Mouse (Mus musculus): Measurements from ENCODE around the gene Pik3r6. TPM values are rescaled to one million over a fixed set of nuclear protein-coding genes. Genes with fewer than 3 reads are reported as not detected.

Gene Pik3r6
- polyA plus RNA-seq, 1 experiment from 2014 or later: 2.0 TPM

DNA sequence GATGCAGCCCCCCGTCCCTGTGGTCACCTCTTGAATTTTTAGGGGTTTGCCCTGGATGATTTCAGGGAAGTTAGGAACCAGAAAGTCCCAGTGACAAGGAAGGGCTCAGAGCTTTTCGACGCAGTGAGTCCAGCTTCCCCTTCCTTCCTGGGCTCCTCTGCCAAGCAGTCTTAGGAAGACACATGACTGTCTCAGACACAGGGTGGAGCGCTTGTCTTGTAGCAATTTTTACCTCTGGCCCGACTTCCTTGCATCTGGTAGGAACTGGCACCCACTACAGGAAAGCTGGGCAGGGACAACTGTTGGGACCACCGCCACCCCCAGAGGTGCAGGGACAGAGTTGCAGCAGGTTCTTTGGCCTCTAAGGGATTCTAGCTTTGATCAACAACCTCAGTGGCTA lies 28.2 kb upstream of the Pik3r6 start:
- H3K9me3 ChIP-seq: no peaks in the 10 kb centered on the region
- H3K9ac ChIP-seq: no peak overlapping the region
- H3K4me1 ChIP-seq: no peaks in the 10 kb centered on the region
- H3K27me3 ChIP-seq: peaks cover 3% of the 10 kb centered on the region; the same call in 1 of the 2 replicates
- H3K36me3 ChIP-seq: no peaks in the 10 kb centered on the region
- ATAC-seq (ENCODE audit: low FRiP score, low read depth): no peak
- 85% methylated on average over 6 of the region's 6 CpGs for WGBS
- no peak overlapping the region for H3K27ac ChIP-seq
- H3K4me3 ChIP-seq: no peak overlapping the region
- H3K4me2 ChIP-seq (replicated peaks): no peak overlapping the region

DNA sequence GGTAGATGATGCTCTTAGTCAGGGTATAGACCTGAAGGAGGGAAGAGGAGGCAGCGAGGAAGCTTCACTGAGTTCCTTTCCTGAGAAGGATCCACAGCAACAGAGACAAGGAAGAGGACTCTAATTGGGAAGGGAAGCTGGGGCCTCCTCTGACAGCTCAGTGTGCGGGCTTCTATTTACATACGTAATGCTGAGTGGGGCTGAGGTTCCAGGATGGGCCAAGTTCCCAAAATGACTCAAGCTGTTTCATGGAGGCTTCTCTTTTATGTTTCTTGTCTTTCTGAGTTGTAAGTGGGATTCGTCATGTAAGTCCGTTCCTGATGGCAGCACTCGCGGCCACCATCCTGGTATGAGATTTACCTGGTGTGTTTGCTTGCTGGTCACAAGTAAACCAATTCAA lies 27.1 kb upstream of the Pik3r6 start:
- Histone ChIP-seq H3K27me3 (peaks cover 3% of the 10 kb centered on the region; the same call in 1 of the 2 replicates), H3K4me3 (no peak overlapping the region), H3K9ac (no peak overlapping the region), H3K36me3 (no peaks in the 10 kb centered on the region), H3K9me3 (0 out of 2 replicates have a peak, but pooled peaks cover 4% of the 10 kb centered on the region), H3K4me2 (replicated peaks) (no peak overlapping the region), H3K27ac (no peak overlapping the region), H3K4me1 (no peaks in the 10 kb centered on the region)
- WGBS: 90% methylated on average over 7 of the region's 7 CpGs
- no peak for ATAC-seq (ENCODE audit: low FRiP score, low read depth)

DNA sequence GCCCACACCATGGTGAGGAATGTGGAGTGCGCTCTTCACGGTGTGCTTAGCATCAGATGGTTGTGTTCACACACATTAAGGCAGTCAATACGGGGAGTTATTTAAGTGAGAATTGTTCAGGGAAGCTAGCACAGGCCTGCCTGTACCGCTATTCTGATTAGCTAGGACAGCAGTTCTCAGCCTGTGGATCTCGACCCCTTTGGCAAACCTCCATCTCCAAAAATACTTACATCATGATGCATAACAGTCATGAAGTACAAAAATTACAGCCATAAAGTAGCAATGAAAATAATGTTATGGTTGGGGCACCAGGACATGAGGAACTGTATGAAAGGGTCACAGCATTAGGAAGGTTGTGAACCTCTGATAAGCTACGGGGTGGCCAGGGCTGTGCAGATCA lies 25.2 kb upstream of the Pik3r6 start:
- H3K9me3 ChIP-seq: 0 out of 2 replicates have a peak, but pooled peaks cover 4% of the 10 kb centered on the region
- H3K9ac ChIP-seq: no peak overlapping the region
- no peak for ATAC-seq (ENCODE audit: low FRiP score, low read depth)
- H3K27me3 ChIP-seq: peaks cover 3% of the 10 kb centered on the region; the same call in 1 of the 2 replicates
- no peak overlapping the region for H3K27ac ChIP-seq
- no peak overlapping the region for H3K4me3 ChIP-seq
- WGBS: 82% methylated on average over 6 of the region's 6 CpGs
- H3K36me3 ChIP-seq: no peaks in the 10 kb centered on the region
- no peaks in the 10 kb centered on the region for H3K4me1 ChIP-seq
- H3K4me2 ChIP-seq (replicated peaks): no peak overlapping the region

DNA sequence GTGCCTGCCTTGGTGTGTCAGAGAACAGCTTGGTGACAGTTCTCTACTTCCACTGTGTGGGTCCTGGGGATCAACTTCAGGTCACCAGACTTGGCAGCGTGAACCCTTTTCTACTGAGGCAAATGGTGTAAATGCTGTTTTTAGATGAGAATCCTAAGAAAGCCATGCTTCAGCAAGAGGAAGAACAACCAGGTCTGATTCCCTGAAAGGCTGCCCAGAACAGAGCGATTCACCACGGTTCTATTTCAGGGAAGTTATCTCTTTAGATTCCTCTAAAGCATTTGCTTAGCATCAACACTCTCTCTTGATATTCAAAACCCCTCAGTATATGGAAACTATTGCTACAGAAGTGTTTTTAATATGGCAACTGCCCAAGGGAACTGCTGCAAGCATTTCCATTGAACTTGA lies 24.2 kb upstream of the Pik3r6 start:
- Histone ChIP-seq H3K4me2 (replicated peaks) (no peak overlapping the region), H3K27me3 (no peaks in the 10 kb centered on the region), H3K9ac (no peak overlapping the region), H3K4me3 (no peak overlapping the region), H3K36me3 (no peaks in the 10 kb centered on the region), H3K27ac (no peak overlapping the region), H3K9me3 (0 out of 2 replicates have a peak, but pooled peaks cover 4% of the 10 kb centered on the region), H3K4me1 (no peaks in the 10 kb centered on the region)
- 81% methylated on average over 3 of the region's 3 CpGs for WGBS
- ATAC-seq (ENCODE audit: low FRiP score, low read depth): no peak

DNA sequence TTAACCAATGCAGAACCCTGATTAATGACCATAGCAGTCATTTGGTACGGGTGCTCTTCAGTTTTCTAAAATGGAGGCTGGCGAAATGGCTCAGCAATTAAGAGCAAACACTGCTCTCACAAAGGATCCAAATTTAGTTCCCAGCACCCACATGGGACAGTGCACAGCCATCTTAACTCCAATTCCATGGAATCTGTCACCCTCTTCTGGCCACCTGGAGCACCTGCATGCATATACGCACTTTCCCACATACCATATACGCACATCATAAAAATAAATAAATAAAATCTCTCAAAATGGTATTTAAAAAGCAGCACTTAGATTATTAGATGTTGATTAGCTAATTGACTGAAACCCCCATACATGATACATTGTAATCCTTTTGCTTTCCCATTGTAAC lies 22.2 kb upstream of the Pik3r6 start:
- ATAC-seq (ENCODE audit: low FRiP score, low read depth): no peak
- H3K4me2 ChIP-seq (replicated peaks): no peak overlapping the region
- no peak overlapping the region for H3K4me3 ChIP-seq
- no peaks in the 10 kb centered on the region for H3K36me3 ChIP-seq
- no peaks in the 10 kb centered on the region for H3K27me3 ChIP-seq
- no peak overlapping the region for H3K27ac ChIP-seq
- 91% methylated on average over 4 of the region's 4 CpGs for WGBS
- 0 out of 2 replicates have a peak, but pooled peaks cover 4% of the 10 kb centered on the region for H3K9me3 ChIP-seq
- no peak overlapping the region for H3K9ac ChIP-seq
- H3K4me1 ChIP-seq: no peaks in the 10 kb centered on the region

DNA sequence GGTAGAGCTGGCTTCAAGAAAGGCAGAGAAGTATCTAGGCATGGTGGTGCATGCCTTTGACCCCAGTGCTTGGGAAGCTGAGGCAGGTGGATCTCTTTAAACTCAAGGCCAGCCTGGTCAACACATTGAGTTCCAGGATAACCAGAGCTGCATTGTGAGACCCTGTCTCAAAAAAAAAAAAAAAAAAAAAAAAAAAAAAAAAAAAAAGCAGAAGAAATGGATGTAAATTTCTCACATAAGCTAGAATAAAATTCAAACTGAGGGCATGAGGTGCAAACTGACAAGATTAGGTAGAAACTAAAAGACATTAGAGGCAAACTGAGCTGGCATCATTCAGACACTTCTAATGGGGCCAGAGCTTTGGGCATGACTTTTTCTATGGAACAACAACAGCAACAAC lies 20.8 kb upstream of the Pik3r6 start:
- H3K9me3 ChIP-seq: 0 out of 2 replicates have a peak, but pooled peaks cover 4% of the 10 kb centered on the region
- no peak overlapping the region for H3K4me2 ChIP-seq (replicated peaks)
- no peak for ATAC-seq (ENCODE audit: low FRiP score, low read depth)
- H3K4me1 ChIP-seq: no peaks in the 10 kb centered on the region
- H3K27me3 ChIP-seq: no peaks in the 10 kb centered on the region
- H3K27ac ChIP-seq: no peak overlapping the region
- no peak overlapping the region for H3K4me3 ChIP-seq
- no peaks in the 10 kb centered on the region for H3K36me3 ChIP-seq
- H3K9ac ChIP-seq: no peak overlapping the region

DNA sequence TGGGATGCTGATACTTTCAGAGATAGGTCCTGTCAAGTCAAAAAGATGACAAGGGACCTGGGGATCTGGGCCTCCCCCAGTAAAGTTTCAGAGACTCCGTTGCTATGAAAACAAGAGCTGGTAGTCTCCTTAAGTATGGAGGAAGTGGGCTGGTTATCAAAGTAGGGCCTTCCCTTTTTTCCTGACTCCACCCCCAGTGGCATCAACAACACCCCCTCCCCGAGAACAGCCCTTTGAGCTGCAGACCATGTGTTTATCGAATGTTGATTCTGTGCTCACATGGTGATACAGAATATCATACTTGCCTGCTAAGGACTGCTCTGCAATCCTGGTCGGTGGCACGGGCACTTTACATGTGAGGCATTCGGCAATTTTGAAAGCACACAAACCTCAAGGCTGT lies 19.6 kb upstream of the Pik3r6 start:
- H3K9ac ChIP-seq: no peak overlapping the region
- no peak overlapping the region for H3K27ac ChIP-seq
- no peaks in the 10 kb centered on the region for H3K4me1 ChIP-seq
- no peak overlapping the region for H3K4me3 ChIP-seq
- no peaks in the 10 kb centered on the region for H3K36me3 ChIP-seq
- no peaks in the 10 kb centered on the region for H3K27me3 ChIP-seq
- 71% methylated on average over 6 of the region's 6 CpGs for WGBS
- H3K9me3 ChIP-seq: 0 out of 2 replicates have a peak, but pooled peaks cover 4% of the 10 kb centered on the region
- H3K4me2 ChIP-seq (replicated peaks): no peak overlapping the region
- no peak for ATAC-seq (ENCODE audit: low FRiP score, low read depth)

DNA sequence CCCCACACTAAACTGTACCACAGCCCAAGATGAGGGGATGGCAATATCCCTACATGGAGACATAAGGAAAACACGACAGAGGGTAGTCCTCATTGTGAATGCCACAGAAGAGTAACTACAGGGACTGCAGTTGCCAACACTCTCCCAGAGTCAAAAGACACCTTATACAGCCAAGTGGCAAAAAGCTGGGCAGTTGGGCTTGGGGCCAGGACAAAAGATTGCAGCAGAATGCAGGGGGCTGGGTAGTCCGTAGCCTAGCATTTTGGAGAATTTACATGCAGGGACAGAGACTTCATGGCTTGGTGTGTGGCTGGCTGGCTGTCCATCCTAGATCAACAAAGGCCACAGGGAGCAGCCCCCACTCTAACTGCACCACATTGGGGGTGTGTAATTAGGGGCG lies 18.4 kb upstream of the Pik3r6 start:
- Histone ChIP-seq H3K4me1 (peaks cover 3% of the 10 kb centered on the region; the same call in 1 of the 2 replicates), H3K9me3 (0 out of 2 replicates have a peak, but pooled peaks cover 4% of the 10 kb centered on the region), H3K27ac (no peak overlapping the region), H3K27me3 (no peaks in the 10 kb centered on the region), H3K9ac (no peak overlapping the region), H3K36me3 (no peaks in the 10 kb centered on the region), H3K4me3 (no peak overlapping the region), H3K4me2 (replicated peaks) (no peak overlapping the region)
- 75% methylated on average over 3 of the region's 3 CpGs for WGBS
- ATAC-seq (ENCODE audit: low FRiP score, low read depth): no peak

DNA sequence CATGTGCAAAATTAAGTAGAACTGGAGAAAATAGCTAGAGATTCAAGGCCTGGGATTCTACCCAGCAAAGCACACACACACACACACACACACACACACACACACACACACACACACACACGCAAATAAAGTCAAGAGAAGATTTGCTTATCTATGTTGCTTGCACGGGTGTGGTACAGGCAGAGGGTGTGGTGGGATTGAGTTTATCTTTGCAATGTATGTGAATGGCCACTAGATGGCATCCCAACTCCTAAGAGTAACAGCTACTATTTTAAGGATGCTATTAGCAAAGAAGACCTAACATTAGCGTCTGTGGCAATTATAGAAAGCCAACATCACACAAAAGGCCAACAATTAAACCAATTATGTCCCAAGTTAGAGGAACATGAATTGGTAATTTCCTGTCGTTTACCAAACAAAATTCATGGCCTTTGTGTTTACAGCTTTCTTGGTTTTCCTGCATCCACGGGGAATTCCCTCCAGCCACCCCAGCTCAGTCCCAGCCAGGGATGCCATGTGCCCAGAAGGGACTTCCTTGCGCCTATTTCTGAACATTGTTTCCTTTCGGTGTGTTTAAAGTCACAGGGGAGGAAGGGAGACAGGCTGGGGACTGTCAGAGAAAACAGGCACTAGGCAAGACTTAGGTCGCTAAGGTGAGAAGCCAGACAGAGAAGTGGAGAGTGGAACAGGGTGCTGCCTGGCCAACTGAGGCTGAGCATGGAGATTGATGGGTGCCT lies 17.4 kb upstream of the Pik3r6 start:
- Histone ChIP-seq H3K9me3 (0 out of 2 replicates have a peak, but pooled peaks cover 3% of the 10 kb centered on the region), H3K36me3 (no peaks in the 10 kb centered on the region), H3K27me3 (no peaks in the 10 kb centered on the region), H3K9ac (no peak overlapping the region), H3K27ac (no peak overlapping the region), H3K4me3 (no peak overlapping the region), H3K4me2 (replicated peaks) (no peak overlapping the region), H3K4me1 (peaks cover 4% of the 10 kb centered on the region; the same call in 1 of the 2 replicates)
- no peak for ATAC-seq (ENCODE audit: low FRiP score, low read depth)
- 32% methylated on average over 8 of the region's 8 CpGs for whole genome bisulfite sequencing

DNA sequence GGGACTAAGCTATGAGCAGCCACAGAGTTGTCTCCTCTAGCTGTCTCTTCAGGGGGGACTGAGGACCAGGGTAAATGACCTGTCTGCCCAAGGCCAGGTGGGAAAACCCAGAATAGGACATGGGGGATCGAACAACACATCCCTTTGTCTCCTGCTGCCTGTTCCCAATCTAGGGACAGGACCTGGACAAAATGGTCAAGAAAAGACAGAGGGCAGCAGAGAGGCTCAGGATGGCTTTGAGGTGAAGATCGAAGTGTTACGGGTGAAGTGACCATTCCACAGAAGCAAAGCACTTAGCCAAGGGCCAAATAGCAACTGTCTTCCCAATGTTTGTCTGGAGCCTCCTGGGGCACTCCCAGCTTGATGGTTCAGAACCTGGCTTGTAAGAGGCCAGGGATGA lies 16.7 kb upstream of the Pik3r6 start:
- ATAC-seq (ENCODE audit: low FRiP score, low read depth): no peak
- Histone ChIP-seq H3K36me3 (no peaks in the 10 kb centered on the region), H3K9ac (no peak overlapping the region), H3K27me3 (no peaks in the 10 kb centered on the region), H3K9me3 (no peaks in the 10 kb centered on the region), H3K27ac (no peak overlapping the region), H3K4me1 (peaks cover 4% of the 10 kb centered on the region; the same call in 1 of the 2 replicates), H3K4me2 (replicated peaks) (no peak overlapping the region), H3K4me3 (no peak overlapping the region)
- 95% methylated on average over 3 of the region's 3 CpGs for WGBS

DNA sequence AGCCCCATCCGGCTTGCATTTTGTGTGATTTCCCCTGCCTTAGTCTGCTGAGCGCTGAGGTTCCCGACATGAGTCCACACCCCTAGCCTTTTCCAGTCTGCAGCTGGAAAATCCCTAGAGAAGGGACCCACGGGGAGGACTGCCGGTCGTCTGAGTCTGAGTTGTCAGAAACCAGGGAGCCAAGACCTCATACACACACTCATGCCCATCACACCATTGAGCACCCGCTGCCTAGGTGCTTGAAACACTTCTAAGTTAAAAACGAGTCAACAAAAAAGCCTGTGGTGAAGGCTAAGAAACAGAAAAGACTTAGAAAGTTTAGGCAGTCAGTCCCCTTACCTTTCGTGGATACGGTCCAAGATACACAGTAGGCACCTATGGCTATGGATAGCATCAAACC lies 15.1 kb upstream of the Pik3r6 start:
- no peak for ATAC-seq (ENCODE audit: low FRiP score, low read depth)
- WGBS: 89% methylated on average over 10 of the region's 10 CpGs
- H3K27ac ChIP-seq: no peak overlapping the region
- H3K9me3 ChIP-seq: no peaks in the 10 kb centered on the region
- H3K27me3 ChIP-seq: no peaks in the 10 kb centered on the region
- H3K9ac ChIP-seq: no peak overlapping the region
- H3K4me1 ChIP-seq: peaks cover 4% of the 10 kb centered on the region; the same call in 1 of the 2 replicates
- no peaks in the 10 kb centered on the region for H3K36me3 ChIP-seq
- no peak overlapping the region for H3K4me2 ChIP-seq (replicated peaks)
- no peak overlapping the region for H3K4me3 ChIP-seq

DNA sequence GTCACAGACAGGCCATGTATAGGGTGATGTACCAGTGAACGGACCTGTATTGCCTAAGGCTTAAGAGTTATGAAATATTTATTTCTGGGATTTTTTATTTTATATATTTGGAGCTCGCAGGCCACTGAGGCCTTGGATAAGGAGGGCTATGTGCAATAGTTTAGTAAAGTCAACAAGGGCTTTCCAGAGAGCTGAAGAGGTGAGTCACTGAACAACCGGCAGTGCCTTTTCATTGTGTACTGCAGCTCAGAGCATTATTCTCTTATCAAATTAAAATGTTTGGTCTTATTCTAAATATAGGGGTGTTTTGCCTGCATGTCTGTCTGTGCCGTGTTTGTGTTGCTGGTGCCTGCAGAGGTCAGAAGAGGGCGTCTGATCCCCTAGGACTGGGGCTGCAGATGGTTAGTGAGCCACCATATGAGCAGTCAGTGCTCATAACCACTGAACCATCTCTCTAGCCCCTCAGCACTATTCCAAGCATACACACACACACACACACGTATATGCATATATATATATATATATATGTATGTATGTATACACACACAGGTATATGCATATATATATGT lies 14.5 kb upstream of the Pik3r6 start:
- no peaks in the 10 kb centered on the region for H3K27me3 ChIP-seq
- ATAC-seq (ENCODE audit: low FRiP score, low read depth): no peak
- no peak overlapping the region for H3K27ac ChIP-seq
- H3K9me3 ChIP-seq: no peaks in the 10 kb centered on the region
- H3K4me2 ChIP-seq (replicated peaks): no peak overlapping the region
- no peak overlapping the region for H3K4me3 ChIP-seq
- peaks cover 4% of the 10 kb centered on the region; the same call in 1 of the 2 replicates for H3K4me1 ChIP-seq
- no peak overlapping the region for H3K9ac ChIP-seq
- no peaks in the 10 kb centered on the region for H3K36me3 ChIP-seq
- WGBS: 74% methylated on average over 6 of the region's 6 CpGs

All from limb, embryonic 13.5 days (tissue).